Mouse (Mus musculus) hindbrain, embryonic 11.5 days (tissue): ENCODE measurements around the gene Gabrb3. TPM values are rescaled to one million over a fixed set of nuclear protein-coding genes. Genes with fewer than 3 reads are reported as not detected.

ENCODE experiments used
- ATAC-seq: fragments of 200-750 bp; cut with Nextera tagmentation; 2 replicates; pipeline ENCODE4 v1.8.0; 2017; ENCODE audit warnings: mild to moderate bottlenecking, moderate TSS enrichment, moderate library complexity; ENCODE audit not compliant: low FRiP score
- DNase-seq: peaks from one replicate; pipeline ENCODE4 v3.0.0-alpha.2; 2015; ENCODE audit warnings: low spot score
- H3K27ac ChIP-seq: fragments of 300-500 bp; sonication (generic); 2 replicates; pipeline ENCODE4 v1.5.1; 2014; ENCODE audit warnings: mild to moderate bottlenecking, low read depth, low read length
- H3K27me3 ChIP-seq: fragments of 300-500 bp; sonication (generic); 2 replicates; pipeline ENCODE4 v1.6.1; 2014; ENCODE audit warnings: mild to moderate bottlenecking, low read length, moderate library complexity, mixed read lengths; ENCODE audit not compliant: control insufficient read depth, insufficient read depth
- H3K36me3 ChIP-seq: fragments of 300-500 bp; sonication (generic); 2 replicates; pipeline ENCODE4 v1.6.1; 2014; ENCODE audit warnings: mild to moderate bottlenecking, low read length, moderate library complexity, mixed read lengths; ENCODE audit not compliant: control insufficient read depth, insufficient read depth
- H3K4me1 ChIP-seq: fragments of 300-500 bp; sonication (generic); replicated peaks from 2 replicates; pipeline ENCODE4 v1.6.1; 2014; ENCODE audit warnings: low read length, mixed read lengths; ENCODE audit not compliant: control insufficient read depth, insufficient read depth
- H3K4me2 ChIP-seq: fragments of 300-500 bp; sonication (generic); replicated peaks from 2 replicates; pipeline ENCODE4 v1.6.1; 2014; ENCODE audit warnings: mild to moderate bottlenecking, low read depth, low read length
- H3K4me3 ChIP-seq: fragments of 300-500 bp; sonication (generic); 2 replicates; pipeline ENCODE4 v1.5.1; 2014; ENCODE audit warnings: low read depth, low read length
- H3K9ac ChIP-seq: fragments of 300-500 bp; sonication (generic); 2 replicates; pipeline ENCODE4 v1.6.1; 2014; ENCODE audit warnings: low read depth, low read length
- H3K9me3 ChIP-seq: fragments of 300-500 bp; sonication (generic); 2 replicates; pipeline ENCODE4 v1.6.1; 2016; ENCODE audit warnings: low read length; ENCODE audit not compliant: control insufficient read depth
- WGBS: fragments of 180-500 bp; shearing (Covaris S2); extraction: QIAGEN DNeasy Blood & Tissue Kit; methylation state at CpG from one replicate; pipeline ENCODE4 v1.1.7; 2014; 5-methylcytosine and 5-hydroxymethylcytosine counted together
- polyA plus RNA-seq: library from polyadenylated mRNA; unstranded; fragments of >200 nt; fragmentation: Nextera tagmentation; extraction: Ambion mirVana; gene quantifications from 2 replicates; pipeline ENCODE4 v1.2.1, GENCODE M21; 2014

The Gabrb3 gene
- polyA plus RNA-seq, 1 experiment from 2014 or later, result 14.5 TPM

GRCm38 (mm10) chr7:57422675-57423074 is 3.2 kb downstream of the Gabrb3 start:
- 81% methylated on average over 1 of the region's 1 CpGs for WGBS
- Histone ChIP-seq H3K36me3 (no peaks in the 10 kb centered on the region), H3K4me2 (no peak overlapping the region), H3K27ac (no peak overlapping the region), H3K9ac (no peak overlapping the region), H3K4me1 (no peaks in the 10 kb centered on the region), H3K9me3 (no peaks in the 10 kb centered on the region), H3K27me3 (no peaks in the 10 kb centered on the region), H3K4me3 (no peak overlapping the region)
- no peak for ATAC-seq
- no peak for DNase-seq

- no peak for ATAC-seq
- no peak overlapping the region for H3K4me2 ChIP-seq
- H3K36me3 ChIP-seq, result no peaks in the 10 kb centered on the region
- H3K27me3 ChIP-seq, result no peaks in the 10 kb centered on the region
- H3K4me3 ChIP-seq, result no peak overlapping the region
- 66% methylated on average over 1 of the region's 1 CpGs for WGBS
- no peak overlapping the region for H3K9ac ChIP-seq
- H3K9me3 ChIP-seq, result no peaks in the 10 kb centered on the region
- no peak for DNase-seq
- no peaks in the 10 kb centered on the region for H3K4me1 ChIP-seq
- no peak overlapping the region for H3K27ac ChIP-seq
Measured at GRCm38 (mm10) chr7:57448239-57448638, 28.7 kb downstream of the Gabrb3 start.

- H3K4me2 ChIP-seq, result no peak overlapping the region
- no peaks in the 10 kb centered on the region for H3K36me3 ChIP-seq
- WGBS, result 75% methylated on average over 5 of the region's 5 CpGs
- ATAC-seq, result no peak
- H3K9ac ChIP-seq, result no peak overlapping the region
- H3K4me1 ChIP-seq, result no peaks in the 10 kb centered on the region
- no peaks in the 10 kb centered on the region for H3K9me3 ChIP-seq
- H3K27me3 ChIP-seq, result no peaks in the 10 kb centered on the region
- no peak overlapping the region for H3K4me3 ChIP-seq
- H3K27ac ChIP-seq, result no peak overlapping the region
- DNase-seq, result no peak
Measured at GRCm38 (mm10) chr7:57460354-57460753, 40.9 kb downstream of the Gabrb3 start.

- no peak for DNase-seq
- no peak for ATAC-seq
- 90% methylated on average over 1 of the region's 1 CpGs for WGBS
- Histone ChIP-seq H3K4me1 (no peaks in the 10 kb centered on the region), H3K4me2 (no peak overlapping the region), H3K9me3 (no peaks in the 10 kb centered on the region), H3K36me3 (no peaks in the 10 kb centered on the region), H3K27me3 (no peaks in the 10 kb centered on the region), H3K9ac (no peak overlapping the region), H3K4me3 (no peak overlapping the region), H3K27ac (no peak overlapping the region)
Measured at GRCm38 (mm10) chr7:57471316-57471715, 51.8 kb downstream of the Gabrb3 start.

GRCm38 (mm10) chr7:57473811-57474525 is 54.5 kb downstream of the Gabrb3 start:
- DNase-seq (peak; percentile 57), ATAC-seq (peak; percentile 59)
- Histone ChIP-seq H3K9me3 (no peaks in the 10 kb centered on the region), H3K4me3 (no peak overlapping the region), H3K36me3 (no peaks in the 10 kb centered on the region), H3K9ac (no peak overlapping the region), H3K27ac (no peak overlapping the region), H3K27me3 (no peaks in the 10 kb centered on the region), H3K4me1 (no peaks in the 10 kb centered on the region), H3K4me2 (no peak overlapping the region)
- 83% methylated on average over 4 of the region's 4 CpGs for WGBS

GRCm38 (mm10) chr7:57482896-57483295 is 63.4 kb downstream of the Gabrb3 start:
- no peak overlapping the region for H3K4me3 ChIP-seq
- no peaks in the 10 kb centered on the region for H3K27me3 ChIP-seq
- no peaks in the 10 kb centered on the region for H3K9me3 ChIP-seq
- H3K36me3 ChIP-seq, result no peaks in the 10 kb centered on the region
- no peaks in the 10 kb centered on the region for H3K4me1 ChIP-seq
- ATAC-seq, result peak; percentile 47; the same call in 1 of the 2 replicates
- peak; percentile 42 for DNase-seq
- H3K27ac ChIP-seq, result no peak overlapping the region
- no peak overlapping the region for H3K9ac ChIP-seq
- H3K4me2 ChIP-seq, result no peak overlapping the region

GRCm38 (mm10) chr7:57486907-57487306 is 67.4 kb downstream of the Gabrb3 start:
- Histone ChIP-seq H3K4me1 (no peaks in the 10 kb centered on the region), H3K36me3 (no peaks in the 10 kb centered on the region), H3K27me3 (no peaks in the 10 kb centered on the region), H3K4me3 (no peak overlapping the region), H3K9me3 (no peaks in the 10 kb centered on the region), H3K4me2 (no peak overlapping the region), H3K27ac (no peak overlapping the region), H3K9ac (no peak overlapping the region)
- WGBS, result 82% methylated on average over 6 of the region's 6 CpGs
- DNase-seq (no peak), ATAC-seq (no peak)

GRCm38 (mm10) chr7:57491795-57492194 is 72.3 kb downstream of the Gabrb3 start:
- WGBS, result 81% methylated on average over 4 of the region's 4 CpGs
- H3K4me1 ChIP-seq, result no peaks in the 10 kb centered on the region
- no peak overlapping the region for H3K4me2 ChIP-seq
- no peak overlapping the region for H3K27ac ChIP-seq
- ATAC-seq (no peak), DNase-seq (no peak)
- H3K9ac ChIP-seq, result no peak overlapping the region
- H3K4me3 ChIP-seq, result no peak overlapping the region
- H3K36me3 ChIP-seq, result no peaks in the 10 kb centered on the region
- H3K27me3 ChIP-seq, result no peaks in the 10 kb centered on the region
- H3K9me3 ChIP-seq, result no peaks in the 10 kb centered on the region

- Histone ChIP-seq H3K4me3 (no peak overlapping the region), H3K4me2 (no peak overlapping the region), H3K9me3 (no peaks in the 10 kb centered on the region), H3K36me3 (no peaks in the 10 kb centered on the region), H3K4me1 (no peaks in the 10 kb centered on the region), H3K9ac (no peak overlapping the region), H3K27me3 (peaks cover 3% of the 10 kb centered on the region; the same call in 1 of the 2 replicates), H3K27ac (no peak overlapping the region)
- ATAC-seq (no peak), DNase-seq (no peak)
- WGBS, result 82% methylated on average over 4 of the region's 4 CpGs
Measured at GRCm38 (mm10) chr7:57502809-57503208, 83.3 kb downstream of the Gabrb3 start.
